Mouse (Mus musculus) retina, embryonic 14.5 days (tissue): ENCODE data around the gene Gm9376.

Source experiments
- DNase-seq: peaks from one replicate; pipeline ENCODE4 v3.0.0-alpha.2; 2015; ENCODE audit warnings: low spot score

The Gm9376 gene

DNA sequence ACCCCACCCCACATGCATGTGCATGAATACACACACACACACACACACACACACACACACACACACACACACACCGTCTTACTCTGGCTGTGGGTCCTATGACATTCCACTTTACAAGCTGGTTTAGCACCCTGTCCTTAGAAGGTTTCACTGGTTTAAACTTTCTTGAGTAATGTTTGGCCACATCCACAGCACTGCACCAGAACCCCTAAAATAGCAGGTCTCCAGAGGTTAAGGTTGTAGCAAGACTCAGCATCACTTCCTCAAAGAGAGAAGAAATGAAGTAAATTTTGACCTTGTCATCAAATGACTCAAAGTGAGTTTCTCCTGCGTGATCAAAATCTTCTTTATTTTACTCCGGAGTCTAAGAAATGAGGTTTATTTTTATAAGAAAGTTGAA, 15.5 kb downstream of the Gm9376 start:
- no peak for DNase-seq

DNA sequence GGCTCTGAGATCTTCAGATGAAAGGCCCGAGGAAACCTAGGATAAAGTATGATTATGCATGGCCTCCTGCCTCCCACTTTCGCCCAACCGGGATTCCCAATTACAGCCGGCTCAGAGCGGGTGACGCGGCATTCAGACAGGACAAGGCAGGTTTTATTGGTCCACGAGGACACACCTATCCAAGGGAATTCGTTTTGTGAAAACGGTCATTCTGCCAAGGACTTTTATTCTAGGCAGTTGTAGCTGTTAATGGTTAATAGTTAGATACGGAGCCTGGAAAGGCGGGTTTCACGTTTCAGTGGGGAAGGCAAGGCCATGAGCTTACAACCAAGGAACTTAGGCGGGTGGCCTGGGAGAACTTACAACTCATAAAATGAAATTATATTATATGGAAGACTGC, 16.2 kb downstream of the Gm9376 start:
- no peak for DNase-seq

- DNase-seq, result no peak
Observed at GRCm38 (mm10) chr14:118286096-118286495, 19.3 kb downstream of the Gm9376 start.

GRCm38 (mm10) chr14:118289133-118289532, 22.4 kb downstream of the Gm9376 start:
- DNase-seq, result no peak

- no peak for DNase-seq
Observed at GRCm38 (mm10) chr14:118290009-118290408, 23.2 kb downstream of the Gm9376 start.

GRCm38 (mm10) chr14:118302606-118303005, 35.8 kb downstream of the Gm9376 start:
- DNase-seq, result no peak

- peak; percentile 7 for DNase-seq
Observed at GRCm38 (mm10) chr14:118304560-118304959, 37.8 kb downstream of the Gm9376 start.

- DNase-seq, result no peak
Observed at GRCm38 (mm10) chr14:118305951-118306350, 39.2 kb downstream of the Gm9376 start.

DNA sequence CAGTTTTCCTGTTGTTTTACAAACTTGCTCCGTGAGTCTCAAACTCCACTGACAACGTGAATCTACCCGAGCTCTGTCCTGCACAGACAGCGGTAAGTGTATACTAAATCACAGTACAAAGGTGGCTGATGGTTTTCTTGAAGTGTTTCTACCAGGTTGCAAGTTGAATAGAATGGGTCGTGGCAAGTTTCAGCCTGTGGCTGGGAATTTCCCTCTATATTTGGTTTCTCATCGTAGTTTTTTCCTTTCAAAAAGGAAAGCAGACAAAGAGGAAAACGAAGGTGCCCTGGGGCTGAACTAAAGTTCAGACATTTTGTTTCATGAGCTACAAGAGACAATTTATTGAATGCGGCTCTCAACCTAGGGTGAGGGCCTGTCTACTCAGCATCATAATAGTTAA, 40.3 kb downstream of the Gm9376 start:
- DNase-seq, result no peak

DNA sequence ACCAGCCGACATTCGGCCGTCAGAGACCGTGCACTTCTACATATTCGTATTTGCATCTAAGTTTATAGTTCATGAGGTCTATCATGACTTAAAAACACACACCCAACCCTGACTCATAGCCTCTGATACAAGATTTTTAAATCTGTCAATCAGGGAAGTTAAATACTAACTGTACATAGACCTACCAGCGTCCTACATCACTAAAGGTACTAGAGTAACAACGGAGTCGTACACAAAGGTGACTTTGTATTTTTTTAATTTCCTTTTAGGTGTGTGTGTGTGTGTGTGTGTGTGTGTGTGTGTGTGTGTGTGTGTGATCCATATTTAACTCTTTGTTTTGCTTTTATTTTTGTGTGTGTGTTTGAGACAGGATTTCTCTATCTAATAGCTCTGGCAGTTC, 44.9 kb downstream of the Gm9376 start:
- no peak for DNase-seq

DNA sequence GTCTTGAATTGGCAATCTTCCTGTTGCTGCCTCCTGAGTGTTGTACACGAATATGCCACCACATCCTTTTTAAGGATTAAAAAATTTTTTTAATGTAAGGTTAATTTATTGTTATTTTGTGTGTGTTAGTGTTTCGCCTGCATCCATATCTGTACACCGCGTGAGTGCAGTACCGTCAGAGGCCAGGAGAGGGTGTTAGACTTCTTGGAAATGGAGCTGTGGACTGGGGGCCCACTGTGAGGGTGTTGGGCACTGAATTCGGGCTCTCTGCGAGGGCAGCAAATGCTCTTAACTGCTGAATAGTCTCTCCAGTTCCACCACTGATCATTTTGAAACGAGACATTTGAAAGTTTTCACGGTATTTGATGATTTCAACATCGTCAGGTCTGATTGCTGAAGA, 45.9 kb downstream of the Gm9376 start:
- DNase-seq, result no peak

DNA sequence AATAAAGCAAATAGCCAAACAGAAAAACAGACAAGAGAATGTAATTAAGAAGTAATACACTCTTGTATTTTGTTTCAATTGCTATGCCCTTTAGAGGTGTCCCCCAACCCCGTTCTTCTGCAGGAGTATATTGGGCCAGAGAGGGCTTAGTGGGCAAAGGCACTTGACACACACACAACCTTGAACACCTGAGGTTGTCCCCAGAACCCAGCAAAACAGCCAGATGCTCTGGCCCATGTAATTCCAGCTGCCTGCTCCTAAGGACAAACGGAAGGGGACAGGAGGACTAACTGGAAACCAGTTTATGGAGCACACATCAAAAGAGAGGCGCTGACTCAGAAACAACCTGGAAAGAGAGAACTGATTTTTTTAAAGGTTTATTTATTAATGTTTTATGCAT, 47.2 kb downstream of the Gm9376 start:
- DNase-seq, result no peak

- DNase-seq, result no peak
Observed at GRCm38 (mm10) chr14:118317260-118317659, 50.5 kb downstream of the Gm9376 start.
